Mouse (Mus musculus) G1E (cell line): ENCODE measurements at regions not wholly inside any gene's neighbourhood (a gene's known extent, or its start where the extent isn't known, plus 50 kb on each side); places are given as distances from the start of the nearest gene placed in this dataset.

Experiments
- CTCF ChIP-seq: IDR thresholded peaks from 2 replicates; pipeline ENCODE4 v1.5.1; 2012; ENCODE audit warnings: low read depth, low read length, inconsistent platforms, mixed read lengths
- GATA2 ChIP-seq: IDR thresholded peaks from 2 replicates; pipeline ENCODE4 v1.6.1; 2012; ENCODE audit warnings: low read depth, low read length, inconsistent platforms, borderline replicate concordance
- TAL1 ChIP-seq: conservative IDR thresholded peaks from 2 replicates; pipeline ENCODE4 v1.6.1; 2012; ENCODE audit warnings: low read depth, low read length, inconsistent platforms, mixed read lengths

DNA sequence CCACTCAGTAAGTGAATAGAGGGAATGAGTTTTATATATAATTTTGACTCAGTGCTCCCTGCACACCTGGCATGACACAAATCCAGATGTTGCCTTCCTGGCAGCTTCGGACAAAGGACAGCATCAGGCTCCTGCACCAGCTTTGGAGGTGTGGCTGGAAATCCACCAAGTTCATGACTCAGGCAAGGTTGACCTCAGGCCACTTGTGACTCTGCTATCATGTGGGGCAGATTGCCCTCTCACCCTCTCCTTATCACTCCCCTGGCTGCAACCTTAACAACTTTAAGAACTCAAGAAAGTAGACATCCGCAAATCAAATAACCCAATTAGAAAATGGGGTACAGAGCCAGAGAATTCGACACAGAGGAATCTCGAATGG is 97.7 kb upstream of the Armc2 start:
- TF ChIP-seq CTCF, result no peak
- TF ChIP-seq TAL1, result no peak
- no peak for TF ChIP-seq GATA2
